Mouse (Mus musculus) large intestine, adult 2 months (tissue): ENCODE data around the gene Fsip1. TPM values are rescaled to one million over a fixed set of nuclear protein-coding genes. Genes with fewer than 3 reads are reported as not detected.
"Not testable (repeated sequence)": the region's sequence is repeated elsewhere in the genome, so short reads cannot be mapped to it uniquely, and the experiment has no call there.

Experiments
- DNase-seq: peaks from one replicate; pipeline ENCODE4 v3.0.0-alpha.2; 2012; ENCODE audit warnings: low read depth, low spot score
- WGBS: fragments of 180-500 bp; shearing (Covaris S2); methylation state at CpG from one replicate; pipeline ENCODE4 v1.1.7; 2018; 5-methylcytosine and 5-hydroxymethylcytosine counted together
- polyA plus RNA-seq: library from polyadenylated mRNA; depleted of rRNA; stranded (reverse); fragments of >200 nt; gene quantifications from 2 replicates; pipeline ENCODE4 v1.2.3, GENCODE M21; 2012; rRNA removed

Fsip1 gene
- 0.08 TPM in 1 of 2 replicates, not detected in the other for polyA plus RNA-seq

DNA sequence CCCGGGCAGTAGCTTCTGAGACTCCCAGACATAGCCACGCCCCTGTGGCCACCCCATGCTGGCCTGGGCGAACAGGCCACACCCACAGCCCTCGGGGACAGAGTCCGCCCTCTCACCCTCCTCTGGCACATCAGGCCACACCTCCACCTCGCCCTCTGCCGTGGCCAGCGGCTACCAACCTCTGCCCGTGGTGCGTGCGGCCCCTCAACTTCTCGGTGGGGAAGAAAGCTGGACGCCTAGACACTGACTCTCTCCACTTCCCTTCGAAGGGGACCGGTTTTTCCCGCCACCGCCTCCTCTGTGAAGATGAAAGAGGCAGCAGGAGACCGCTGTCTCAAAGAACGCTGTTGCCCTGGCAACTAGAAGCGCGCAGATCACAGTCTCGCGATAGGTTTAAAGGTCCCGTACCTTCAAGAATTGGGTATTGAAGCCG, at the start of gene Fsip1:
TSS of gene Fsip1 (minus strand) at position 346 of the 433 bp plus-strand sequence.
- DNase-seq, result peak; percentile 53

DNA sequence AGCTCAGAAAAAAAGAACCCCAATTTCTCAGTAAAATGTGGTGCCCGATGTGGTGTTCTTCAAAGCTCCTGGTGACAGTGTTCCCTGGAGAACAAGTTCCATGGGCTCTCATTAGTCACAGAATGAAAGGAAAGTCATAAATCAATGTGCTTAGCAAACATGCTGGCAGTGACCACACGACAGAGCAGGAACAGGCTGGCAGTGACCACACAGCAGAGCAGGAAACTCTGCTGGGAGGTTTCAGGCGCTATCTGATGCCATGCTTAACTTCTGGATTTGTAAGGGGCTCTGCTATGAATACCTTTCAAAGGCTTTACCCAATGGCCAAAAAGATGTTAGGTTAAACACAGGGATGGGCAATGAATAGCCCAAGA, 49.7 kb upstream of the Fsip1 start:
- no peak for DNase-seq
- WGBS, result 24% methylated on average over 3 of the region's 3 CpGs

More for the DNA sequence above, at the start of gene Fsip1:
- 6% methylated on average over 25 of the region's 25 CpGs for WGBS

DNA sequence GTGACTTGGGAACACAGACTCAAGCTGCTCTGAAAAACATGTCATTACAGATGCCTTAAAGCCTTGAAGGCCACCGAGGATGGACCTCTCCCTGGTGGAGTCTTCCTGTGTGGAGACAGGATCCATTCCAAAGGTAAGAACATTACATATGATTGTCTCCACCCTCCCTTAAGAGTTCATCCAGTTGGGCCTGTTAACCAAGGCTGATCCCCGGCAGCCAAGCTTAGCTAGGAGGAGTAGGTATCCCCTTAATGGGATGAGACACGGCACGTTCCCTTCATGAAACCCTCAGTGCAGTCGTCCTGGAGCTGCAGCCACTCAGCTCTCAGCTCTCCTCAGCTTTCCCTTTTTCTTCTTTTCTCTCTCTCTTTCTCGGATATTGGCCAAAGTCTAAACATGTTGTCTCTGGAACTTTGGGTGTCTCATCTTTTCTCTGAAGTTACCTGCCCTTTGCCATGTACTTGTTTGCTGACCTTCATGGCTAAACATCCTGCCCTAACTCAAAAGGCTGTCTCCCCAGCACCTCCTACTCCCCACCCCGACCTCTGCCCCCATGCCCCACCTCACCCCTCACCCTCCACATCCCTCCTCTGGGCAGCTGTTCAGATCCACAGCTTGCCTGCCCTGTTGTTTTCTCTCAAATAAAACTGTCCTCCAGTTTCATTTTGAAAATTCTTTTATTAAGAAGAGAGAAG, 49.2 kb upstream of the Fsip1 start:
- no peak for DNase-seq
- WGBS, result 58% methylated on average over 7 of the region's 7 CpGs

DNA sequence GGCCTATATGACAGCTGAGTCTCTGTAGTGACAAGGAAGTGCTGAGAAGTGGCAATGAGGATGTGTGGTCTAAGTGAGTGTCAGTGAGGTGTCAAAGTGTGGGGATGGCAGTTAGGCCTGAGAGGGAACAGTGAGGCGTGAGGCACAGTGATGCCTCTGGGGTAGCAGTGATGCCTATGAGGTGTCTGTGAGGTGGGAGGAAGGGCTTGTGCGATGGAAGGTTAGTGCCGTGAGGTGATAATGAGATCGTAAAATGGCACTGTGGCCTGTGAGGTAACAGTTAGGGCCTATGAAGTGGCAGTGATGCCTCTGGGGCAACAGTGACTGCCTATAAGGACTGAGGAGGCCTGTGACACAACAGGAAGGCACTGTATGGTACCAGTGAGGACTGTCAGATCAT, 46.7 kb upstream of the Fsip1 start:
- WGBS, result 65% methylated on average over 4 of the region's 4 CpGs
- no peak for DNase-seq

DNA sequence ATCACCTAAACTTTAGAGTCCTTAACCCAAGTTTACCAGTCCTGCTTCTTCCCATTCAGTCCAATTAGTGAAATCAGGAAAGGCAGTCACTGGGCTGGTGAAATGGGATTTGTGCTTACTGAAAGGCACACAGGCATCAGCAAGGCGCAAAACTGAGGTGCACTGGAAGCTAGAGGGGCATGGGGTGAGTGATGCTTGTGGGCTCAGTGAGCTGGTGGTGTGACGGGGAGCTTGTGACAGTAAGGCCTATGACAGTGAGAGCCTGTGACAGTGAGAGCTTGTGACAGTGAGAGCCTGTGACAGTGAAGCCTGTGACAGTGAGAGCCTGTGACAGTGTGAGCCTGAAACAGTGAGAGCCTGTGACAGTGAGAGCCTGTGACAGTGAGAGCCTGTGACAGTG, 44.9 kb upstream of the Fsip1 start:
- no peak for DNase-seq
- WGBS, result 91% methylated on average over 2 of the region's 2 CpGs

DNA sequence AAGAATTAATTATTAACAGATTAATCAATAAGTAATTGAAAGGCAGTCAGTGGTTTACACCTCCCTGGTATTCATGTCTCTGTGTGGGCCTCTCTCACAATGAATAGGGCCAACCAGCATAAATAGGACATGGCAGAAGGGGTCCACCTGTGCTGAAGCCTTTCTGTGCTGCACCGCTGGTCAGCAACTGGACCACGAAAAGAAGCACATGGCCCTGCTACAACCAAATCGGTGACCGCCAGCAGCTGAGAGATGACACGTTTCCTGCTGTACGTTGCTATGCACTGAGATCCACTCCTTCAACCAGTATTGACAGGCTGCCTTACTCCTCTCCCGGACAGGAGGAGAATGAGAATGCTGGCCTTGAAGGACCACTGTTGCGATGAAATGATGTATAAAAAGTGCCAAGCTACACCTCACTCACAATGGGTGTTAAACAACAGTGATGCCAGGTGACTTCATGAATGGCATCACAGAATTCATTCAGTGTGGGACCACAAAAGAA, 44.3 kb upstream of the Fsip1 start:
- 87% methylated on average over 8 of the region's 8 CpGs for WGBS
- DNase-seq, result no peak

DNA sequence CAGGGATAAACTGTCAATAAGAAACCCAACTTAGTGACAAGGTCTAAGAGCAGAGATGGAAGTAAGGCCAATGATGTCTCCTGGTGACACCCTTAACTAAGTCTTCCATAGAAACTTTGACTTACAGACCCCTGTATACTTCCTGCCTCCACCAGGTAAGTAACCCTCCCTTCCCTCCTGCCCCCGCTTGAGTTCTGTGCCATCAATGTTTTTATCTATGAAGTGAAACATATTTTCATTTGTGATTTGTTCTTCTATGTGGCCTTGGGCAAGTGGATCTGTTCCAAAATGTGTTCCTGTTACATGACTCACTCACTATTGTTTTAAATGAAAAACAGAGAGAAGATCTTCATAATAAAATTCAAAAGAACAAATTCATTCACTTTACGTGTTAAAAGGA, 43.2 kb upstream of the Fsip1 start:
- DNase-seq, result no peak
- WGBS, result 87% methylated on average over 2 of the region's 2 CpGs

DNA sequence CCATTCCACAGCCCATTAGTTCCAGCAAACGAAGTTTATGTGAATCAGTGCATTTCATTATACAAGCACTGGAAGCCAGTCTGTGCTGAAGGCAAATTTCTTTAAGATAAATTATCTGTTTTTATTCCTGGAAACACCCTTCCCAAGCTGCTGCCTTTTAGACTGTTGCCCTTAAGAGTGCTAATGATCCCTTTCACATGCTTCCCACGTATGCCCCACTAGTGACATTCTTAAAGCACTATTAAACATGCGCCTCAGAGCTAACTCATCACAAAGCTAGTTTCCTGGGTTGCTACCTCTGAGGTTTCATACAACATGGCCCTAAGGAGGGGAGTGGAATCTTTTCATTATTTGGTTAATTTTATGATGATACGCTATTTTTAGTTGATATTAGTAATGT, 41.8 kb upstream of the Fsip1 start:
- WGBS, result 85% methylated on average over 4 of the region's 4 CpGs

DNA sequence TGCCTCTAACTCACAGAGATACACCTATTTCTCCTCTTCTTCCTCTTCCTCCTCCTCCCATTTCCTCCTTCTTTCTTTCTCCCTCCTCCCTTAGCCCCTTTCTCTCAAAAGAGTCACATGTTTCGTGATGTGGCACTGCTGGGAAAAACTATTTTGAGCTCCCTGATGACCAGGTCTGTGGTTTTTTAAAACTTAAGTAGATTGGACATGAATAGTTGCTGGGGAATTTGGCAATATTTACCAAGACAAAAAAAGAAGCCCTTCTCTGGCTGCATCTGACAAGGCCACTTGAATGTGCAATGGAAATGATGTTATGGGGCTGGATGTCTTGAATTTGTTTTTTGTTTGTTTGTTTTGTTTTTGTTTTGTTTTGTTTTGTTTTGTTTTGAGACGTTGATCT, 41.2 kb upstream of the Fsip1 start:
- DNase-seq, result no peak
- WGBS, result 69% methylated on average over 2 of the region's 2 CpGs

More for the DNA sequence above, 41.8 kb upstream of the Fsip1 start:
- DNase-seq, result no peak

DNA sequence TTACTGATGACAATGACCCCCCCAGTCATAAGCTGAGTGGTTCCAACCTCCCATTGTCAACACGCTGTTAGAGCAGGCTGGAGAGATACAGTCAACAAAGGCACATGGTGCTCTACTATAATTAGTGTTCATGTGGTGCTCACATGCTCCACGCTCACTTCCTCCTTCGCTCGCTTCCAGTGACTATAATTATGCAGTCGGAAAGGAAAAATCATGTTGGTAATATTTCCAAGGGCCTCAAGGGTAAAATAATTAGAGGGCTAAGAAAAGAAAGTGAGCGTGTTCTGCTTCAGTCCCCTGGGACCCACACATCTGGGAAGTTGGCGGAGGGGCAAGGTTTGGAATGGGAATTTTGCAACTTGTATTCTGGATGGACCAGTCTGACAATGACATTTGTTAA, 38.7 kb upstream of the Fsip1 start:
- WGBS, result 67% methylated on average over 7 of the region's 7 CpGs

DNA sequence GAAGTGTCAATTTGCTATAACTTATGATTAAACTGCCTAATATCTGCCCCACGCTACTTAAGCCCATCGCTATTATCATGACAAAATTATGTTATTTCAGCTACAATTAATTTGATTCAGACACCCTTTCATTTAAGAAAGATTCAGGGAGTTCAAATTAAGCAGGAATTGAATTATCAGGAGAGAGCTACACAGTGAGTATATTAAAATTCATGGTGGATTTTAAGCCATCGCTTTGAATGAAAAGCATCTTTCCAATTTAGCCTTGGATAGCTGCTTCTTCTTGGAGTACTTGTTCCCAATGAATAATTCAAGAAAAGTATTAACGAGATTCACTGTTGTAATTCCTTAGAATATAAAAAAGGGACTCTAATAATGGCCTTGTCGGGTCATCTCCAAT, 36.8 kb upstream of the Fsip1 start:
- 93% methylated on average over 5 of the region's 5 CpGs for WGBS
- no peak for DNase-seq

More for the DNA sequence above, 38.7 kb upstream of the Fsip1 start:
- DNase-seq, result no peak

DNA sequence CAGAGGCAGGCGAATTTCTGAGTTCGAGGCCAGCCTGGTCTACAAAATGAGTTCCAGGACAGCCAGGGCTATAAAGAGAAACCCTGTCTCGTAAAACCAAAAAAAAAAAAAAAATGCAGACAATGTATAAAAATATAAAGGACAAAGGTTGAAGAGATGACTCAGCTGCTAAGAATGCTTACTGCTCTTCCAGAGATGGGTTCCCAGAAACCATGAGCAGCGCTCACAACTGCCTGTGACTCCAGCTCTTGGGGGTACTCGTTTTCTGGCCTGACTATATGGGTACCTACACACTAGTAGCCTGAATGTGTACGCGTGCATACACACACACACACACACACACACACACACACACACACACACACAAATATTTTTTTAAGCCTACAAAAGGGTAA, 32.3 kb upstream of the Fsip1 start:
- 55% methylated on average over 7 of the region's 7 CpGs for WGBS
- not testable (repeated sequence) for DNase-seq

DNA sequence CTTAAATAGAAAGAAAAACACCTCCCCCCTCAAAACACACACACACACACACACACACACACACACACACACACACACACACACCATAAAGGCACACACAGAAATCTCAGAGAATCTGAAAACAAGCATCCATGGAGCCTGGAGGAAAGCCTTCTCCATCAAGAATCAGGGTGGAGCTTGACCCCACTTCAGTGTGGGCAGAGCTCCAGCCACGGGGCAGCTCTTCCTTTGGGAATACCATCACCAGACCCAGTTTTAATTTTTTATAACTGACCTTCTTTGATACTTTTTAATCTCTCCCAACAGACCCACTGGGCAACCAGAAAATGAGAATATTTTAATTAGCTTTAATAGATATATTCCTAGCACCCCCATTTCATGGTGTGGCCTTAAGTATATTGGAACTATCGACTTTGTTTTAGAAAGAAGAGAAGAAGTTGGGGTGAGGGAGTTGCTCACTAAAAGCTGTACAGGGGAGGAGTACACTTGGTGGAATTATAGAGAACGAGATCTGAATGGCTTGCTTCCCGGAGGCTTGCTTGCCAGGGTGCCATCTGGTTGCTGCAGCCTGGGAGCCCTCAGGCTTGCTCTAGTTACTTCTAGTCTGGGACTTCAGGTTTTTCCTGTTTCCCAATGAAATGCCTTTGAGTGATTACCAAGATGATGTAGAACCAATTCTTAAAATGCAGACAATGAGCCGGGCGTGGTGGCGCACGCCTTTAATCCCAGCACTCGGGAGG, 31.7 kb upstream of the Fsip1 start:
- WGBS, result 71% methylated on average over 9 of the region's 9 CpGs
- no peak for DNase-seq

DNA sequence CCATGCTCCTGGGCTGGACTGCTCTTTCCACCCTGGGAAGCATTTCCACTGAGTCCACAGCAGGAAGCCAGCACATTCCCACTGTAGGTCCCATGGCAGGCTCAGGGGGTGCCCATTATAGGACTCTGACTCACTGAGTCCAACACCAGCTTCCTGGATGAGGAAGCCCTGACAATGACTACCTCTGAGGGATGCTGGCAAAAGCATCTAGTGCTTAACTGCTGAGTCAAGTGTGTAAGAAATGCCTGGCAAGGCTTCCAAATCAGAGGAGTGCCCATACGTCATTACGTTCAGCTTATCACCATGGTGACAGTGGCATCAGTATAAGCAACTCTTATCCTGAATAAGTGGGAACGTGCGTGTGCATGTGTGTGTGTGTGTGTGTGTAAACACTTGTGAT, 30.9 kb upstream of the Fsip1 start:
- DNase-seq, result no peak
- WGBS, result 70% methylated on average over 4 of the region's 4 CpGs

DNA sequence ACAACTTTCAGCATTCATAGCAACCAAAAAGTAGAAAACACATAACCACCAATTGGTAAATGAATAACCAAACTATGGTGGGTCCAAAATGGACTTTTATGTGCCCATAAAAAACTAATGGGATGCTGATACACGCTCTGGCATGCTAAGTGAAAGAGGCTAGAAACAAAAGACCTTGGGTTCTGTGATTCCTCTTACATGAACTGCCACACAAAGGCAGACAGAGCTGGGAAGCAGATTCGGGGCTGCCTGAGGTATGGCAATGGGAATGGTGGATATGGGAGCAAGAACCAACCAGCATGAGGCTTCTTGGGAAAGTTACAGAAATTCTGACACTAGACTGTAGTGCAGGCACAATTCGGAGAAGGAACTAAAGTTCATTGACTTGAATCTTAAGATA, 25.7 kb upstream of the Fsip1 start:
- 49% methylated on average over 3 of the region's 3 CpGs for WGBS
- no peak for DNase-seq

DNA sequence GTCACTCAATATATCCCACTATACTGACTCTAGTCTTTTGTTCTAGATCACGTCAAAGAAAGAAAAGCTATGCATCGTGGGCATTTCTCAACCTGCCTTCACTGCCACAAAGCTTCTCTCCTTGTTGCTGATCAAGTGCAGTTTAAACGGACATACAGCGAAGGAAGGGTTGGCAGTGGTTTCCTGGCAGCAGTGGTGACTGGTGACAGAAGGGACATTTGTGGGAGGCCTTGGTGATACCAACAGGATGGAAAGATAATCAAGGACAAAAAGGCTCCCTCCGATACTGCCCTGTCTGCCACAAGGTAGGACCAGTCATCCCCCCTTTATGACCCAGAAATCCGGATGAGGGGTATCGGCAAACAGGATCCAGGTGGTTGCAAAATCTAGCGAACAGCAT, 21.5 kb upstream of the Fsip1 start:
- 87% methylated on average over 8 of the region's 8 CpGs for WGBS
- no peak for DNase-seq

DNA sequence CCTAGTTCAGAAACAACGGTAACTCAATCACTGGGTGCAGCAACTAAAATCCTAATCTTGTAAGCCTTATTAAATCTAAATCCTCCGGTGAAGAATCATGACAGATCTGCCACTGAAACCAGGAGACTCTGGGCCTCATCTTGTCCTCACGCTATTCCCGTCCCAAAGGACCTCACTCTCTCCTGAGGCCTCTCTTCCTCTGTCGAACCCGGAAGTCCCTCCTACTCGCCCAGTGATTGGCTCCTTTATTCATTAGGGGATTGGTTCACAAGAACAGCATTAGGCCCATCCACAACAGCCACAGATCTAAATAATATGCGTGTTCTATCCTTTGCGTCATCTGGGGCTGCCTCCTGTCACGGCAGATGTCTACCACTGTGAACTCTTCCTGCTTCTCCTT, 14.8 kb upstream of the Fsip1 start:
- DNase-seq, result no peak
- WGBS, result 90% methylated on average over 10 of the region's 10 CpGs

DNA sequence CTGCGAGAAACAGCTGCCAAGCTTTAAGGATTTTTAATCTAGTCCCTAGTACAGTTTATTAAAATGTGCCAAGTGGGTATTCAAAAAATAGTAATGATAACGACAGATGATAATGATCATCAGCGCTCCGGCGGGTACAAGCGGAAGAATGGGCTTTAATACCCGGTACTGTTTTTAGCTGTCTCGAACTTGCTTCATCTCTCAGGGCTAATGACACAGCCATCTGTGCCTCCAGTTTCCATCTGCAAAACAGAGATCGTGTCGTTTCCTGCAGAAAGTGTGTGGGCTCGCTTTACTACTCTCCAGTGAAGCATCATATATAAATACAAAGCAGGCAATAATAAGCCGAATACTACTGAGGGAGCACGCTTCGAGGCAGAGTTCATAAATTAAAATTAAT, 13.4 kb upstream of the Fsip1 start:
- DNase-seq, result no peak
- 77% methylated on average over 14 of the region's 14 CpGs for WGBS

DNA sequence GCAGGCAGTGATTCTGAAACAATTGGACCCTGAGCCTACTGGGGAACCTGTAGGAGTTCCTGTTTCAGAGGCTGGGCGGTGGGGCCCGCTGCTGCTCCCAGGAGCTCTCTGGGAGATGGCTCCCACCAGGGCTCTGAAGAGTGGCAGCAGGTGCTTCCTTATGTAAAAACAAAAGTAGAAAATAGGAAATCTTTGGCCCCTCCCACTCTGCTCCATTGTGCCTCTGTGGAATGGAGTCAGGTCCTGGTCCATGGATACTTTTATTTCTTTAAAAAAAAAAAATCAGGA, 7.1 kb upstream of the Fsip1 start:
- WGBS, result 48% methylated on average over 2 of the region's 2 CpGs
- DNase-seq, result no peak

DNA sequence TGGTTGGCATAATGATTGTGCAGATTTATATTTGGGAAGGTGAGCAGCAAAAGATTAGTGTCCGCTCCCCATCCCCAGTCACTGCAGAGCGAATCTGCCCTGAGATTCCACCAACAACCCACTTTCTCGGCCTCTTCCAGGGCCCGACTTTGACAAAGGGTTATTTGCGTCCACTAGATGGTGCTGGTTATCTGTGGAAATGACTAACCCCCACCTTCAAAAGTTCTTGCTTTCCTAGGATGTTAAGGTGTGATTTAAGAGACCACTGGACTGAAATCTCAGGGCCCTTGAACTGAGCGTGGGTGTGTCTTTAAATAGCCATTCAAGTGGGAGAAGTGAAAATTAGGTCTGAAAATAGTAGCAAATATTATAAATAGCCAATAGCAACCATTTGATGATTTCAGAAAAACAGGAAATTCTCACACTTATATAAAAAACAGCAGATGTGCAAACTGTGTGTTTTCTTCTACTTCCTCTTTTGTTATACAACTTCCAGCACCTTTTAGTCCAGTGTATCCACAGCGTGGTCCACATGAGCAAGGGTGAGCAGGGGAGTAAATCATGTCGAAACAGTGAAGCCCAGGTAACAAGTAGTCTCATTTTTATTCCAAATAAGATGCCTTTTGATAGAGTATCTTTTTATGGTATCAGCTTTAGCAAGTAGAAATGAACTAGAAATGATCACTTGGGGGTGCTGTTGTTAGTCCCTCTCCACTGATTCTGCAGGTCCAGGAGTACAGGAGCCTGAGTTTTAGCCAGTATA, 6.6 kb upstream of the Fsip1 start:
- WGBS, result 13% methylated on average over 8 of the region's 8 CpGs
- DNase-seq, result peak; percentile 25

DNA sequence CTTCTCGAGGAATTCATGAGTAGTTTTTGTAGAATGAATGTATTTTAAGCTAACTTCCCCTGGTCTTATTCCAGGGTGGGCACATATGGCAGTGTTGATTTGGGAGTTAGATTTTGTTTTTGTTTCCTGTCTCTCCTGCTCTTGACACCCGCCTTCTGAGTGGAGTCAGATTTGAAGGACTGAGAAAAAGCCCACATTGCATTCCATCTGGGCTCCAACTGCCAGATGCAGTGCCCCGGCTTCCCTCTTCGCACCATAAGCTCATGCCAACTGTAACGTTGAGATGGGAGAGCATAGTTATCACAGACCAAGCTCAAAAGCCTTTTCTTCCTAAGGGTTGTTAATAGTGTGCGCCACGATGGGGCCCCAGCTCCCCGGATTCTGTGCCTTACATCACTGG, 5.9 kb upstream of the Fsip1 start:
- 47% methylated on average over 8 of the region's 8 CpGs for WGBS
- DNase-seq, result no peak
